Mouse (Mus musculus) mouse embryonic stem cell (cell line): ENCODE data around the gene Gabarap.
"Not testable (repeated sequence)": the region's sequence is repeated elsewhere in the genome, so short reads cannot be mapped to it uniquely, and the experiment has no call there.

Source experiments
- in situ Hi-C, 2 experiments: fragments of 300-500 bp; cut with MboI; formaldehyde crosslinking; loops; 1 replicate in 1 of 2; 3 replicates in 1 of 2; pipeline ENCODE4 v1.14.3; 2019 to 2020; ENCODE audit warnings: low sequenced_read_pairs in 2 of 2, low pct_unique_long_range_greater_than_20kb in 1 of 2, mixed read lengths in 1 of 2; ENCODE audit not compliant: unreplicated experiment in 1 of 2

Gene Gabarap

DNA sequence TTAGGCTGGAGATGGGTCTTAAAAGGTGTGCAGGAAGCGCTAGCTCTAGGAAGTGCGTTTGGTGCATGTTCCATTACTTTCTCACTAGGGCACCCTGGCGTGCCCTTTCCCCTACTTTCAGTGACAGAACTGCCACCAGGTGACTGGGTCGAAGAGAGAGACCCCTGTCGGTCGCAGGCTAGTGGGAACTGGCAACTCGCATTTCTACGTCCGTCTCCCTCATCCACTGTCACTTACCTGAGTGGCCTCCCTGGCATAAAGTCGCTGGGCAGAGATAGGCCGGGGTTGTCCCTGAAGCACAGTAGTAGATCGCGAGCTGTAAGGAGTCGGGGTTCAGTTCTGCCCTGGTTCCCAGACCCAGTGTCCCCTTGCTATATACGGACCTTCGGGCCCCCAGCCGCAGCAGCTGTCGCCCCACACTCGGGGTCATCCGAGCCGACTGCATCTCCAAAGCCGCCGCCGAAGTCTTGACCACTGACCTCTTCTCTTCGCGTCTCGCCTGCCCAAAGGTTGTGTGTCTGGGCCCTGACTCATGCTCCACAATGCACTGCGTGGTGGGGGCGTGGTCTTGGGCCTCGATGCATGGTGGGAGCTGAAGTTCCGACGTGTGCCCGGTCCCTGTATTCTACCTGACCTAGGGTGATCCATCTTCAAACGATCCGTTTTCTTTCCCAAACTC, 24.1 kb downstream of the Gabarap start, which contains the start of gene Acadvl:
Acadvl (minus strand) TSS at position 532 of the 679 bp plus-strand sequence.
- in situ Hi-C loops = no loop called here

DNA sequence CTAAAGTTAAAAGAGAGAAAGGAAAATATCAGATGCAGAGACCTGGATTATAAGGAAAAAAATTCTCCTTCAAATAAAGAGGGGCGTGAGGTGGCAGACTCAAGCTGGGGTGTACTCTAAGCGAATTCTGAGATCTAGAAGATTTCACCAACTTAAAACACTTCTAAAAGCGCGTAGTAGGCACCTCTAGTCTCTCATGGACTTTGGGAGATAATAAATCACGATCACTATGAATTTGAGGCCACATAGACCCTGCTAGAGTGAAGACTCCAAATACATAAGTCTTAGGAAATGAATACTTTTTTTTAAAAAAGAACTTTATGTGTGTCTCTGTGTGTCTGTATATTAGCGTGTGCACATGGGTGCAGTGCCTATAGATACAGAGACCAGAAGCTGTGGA, 24.7 kb downstream of the Gabarap start:
- in situ Hi-C loops = no loop called here

- in situ Hi-C loops = not testable (repeated sequence)
Observed at GRCm38 (mm10) chr11:70016177-70016576, 25.2 kb downstream of the Gabarap start.

DNA sequence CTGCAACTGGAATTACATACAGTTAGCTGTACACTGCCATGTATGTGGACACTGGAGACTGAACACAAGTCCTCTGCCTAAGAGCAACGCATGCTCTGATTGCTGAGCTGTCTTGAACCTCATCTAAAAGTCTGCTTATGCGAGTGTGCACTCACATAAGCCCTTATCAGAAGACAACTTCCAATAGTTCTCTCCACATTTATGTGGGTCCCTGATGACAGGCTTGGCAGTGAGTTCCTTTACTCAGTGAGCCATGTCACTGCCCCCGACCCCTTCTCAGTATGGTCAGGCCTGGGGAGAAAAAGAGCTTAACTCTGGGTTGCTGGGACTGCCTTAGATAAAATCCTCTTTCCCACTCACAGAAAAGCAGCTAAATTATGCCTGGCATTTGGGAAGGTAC, 25.7 kb downstream of the Gabarap start, which contains the start of gene Dlg4:
Dlg4 (plus strand) TSS at position 274 of the 400 bp plus-strand sequence.
- in situ Hi-C loops = no loop called here

DNA sequence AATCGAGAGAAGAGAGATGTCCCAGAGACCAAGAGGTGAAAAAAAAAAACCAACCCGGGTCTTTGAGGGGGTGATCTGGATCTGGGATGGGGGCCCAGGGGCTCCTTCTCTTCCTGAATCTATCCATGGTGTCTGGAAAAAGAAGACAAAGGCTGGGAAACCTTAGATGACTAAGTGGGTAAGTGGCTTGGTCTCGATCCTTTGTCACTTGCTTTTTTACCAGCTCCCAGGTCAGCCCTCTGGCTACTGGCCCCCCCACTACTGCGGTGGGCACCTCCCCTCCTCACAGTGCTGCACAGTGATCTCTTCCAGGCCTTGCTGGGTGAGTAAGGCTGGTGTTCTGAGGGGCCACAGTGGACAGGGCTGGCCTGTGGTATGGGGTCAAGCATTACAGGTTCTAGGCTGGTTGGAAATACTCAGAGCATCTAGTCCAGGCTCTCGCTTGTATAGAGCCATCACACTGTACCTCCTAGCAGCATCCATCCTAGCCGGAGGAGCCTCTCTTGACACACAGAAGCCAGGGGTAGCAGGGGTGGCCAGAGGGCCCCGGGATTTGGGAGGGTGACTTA, 26.3 kb downstream of the Gabarap start:
- in situ Hi-C loops = no loop called here

DNA sequence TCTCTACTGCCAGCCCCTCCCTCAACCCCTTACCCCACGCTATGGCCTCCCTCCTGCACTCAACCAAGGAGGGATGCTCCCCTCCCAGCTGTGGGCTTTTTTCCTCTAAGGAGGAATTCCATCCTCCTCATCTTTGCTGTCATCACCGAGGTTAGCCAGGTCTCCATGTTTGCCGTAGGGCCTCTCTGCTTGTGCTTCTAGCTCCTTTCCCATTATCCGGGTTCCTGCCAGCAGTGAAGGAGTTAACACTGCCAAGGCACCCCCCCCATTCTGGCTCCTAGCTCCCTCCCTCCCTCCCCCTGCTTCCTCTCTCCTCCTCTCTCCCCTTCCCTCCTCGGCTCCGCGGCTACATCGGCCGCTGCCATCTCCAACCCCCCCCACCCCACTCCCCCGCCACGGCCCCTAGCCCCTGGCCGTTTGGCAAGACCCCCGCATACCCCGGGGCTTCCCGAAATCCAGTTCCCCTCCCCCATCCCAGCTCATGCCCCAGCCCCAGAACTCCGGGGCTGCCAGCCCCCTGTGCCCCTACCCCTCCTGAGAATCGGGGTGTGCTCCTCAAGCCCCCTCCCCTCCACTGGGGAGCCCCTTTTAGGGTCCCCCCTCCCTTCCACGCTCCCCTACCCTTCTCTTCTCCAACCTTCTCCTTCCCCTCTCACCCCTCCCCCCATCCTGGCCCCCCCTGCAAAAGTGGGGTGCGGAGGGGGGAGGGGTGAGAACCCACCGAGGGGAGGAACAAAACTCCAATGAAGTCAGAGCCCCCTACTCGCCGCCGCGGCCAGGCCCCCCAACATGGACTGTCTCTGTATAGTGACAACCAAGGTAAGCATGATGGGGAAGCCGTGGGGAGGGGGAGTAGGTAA, 27.4 kb downstream of the Gabarap start:
- in situ Hi-C loops = no loop called here

GRCm38 (mm10) chr11:70019495-70020021, 28.6 kb downstream of the Gabarap start:
- in situ Hi-C loops = no loop called here

DNA sequence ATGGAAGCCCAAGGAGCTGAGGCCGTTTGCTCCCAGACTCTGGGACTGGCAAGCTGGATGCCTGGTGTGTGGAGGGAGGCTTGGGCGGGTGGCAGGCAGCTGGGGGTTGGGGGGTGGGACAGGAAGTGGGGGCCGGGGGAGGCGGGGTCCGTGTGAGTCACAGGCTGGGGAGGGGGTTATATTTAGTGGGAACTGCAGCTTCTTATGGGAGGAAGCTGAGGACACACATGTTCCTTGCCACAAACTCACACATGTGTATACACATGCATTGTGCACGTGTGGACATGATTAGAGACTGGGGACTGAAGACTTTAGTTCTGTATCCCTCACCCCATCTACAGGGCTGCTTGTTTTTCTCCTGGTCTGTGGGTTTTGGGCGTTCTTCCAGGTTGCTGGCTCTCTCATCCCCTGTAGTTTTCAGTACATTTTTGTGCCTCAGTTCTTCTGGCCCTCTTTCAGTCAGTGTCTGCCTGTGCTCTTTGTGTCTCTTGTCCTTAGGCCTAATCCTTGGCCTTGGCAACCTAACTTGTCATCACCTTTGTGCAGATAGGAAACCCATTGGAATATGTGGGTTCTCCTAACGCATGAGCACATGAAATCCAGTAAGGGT, 29.2 kb downstream of the Gabarap start:
- in situ Hi-C loops = no loop called here

DNA sequence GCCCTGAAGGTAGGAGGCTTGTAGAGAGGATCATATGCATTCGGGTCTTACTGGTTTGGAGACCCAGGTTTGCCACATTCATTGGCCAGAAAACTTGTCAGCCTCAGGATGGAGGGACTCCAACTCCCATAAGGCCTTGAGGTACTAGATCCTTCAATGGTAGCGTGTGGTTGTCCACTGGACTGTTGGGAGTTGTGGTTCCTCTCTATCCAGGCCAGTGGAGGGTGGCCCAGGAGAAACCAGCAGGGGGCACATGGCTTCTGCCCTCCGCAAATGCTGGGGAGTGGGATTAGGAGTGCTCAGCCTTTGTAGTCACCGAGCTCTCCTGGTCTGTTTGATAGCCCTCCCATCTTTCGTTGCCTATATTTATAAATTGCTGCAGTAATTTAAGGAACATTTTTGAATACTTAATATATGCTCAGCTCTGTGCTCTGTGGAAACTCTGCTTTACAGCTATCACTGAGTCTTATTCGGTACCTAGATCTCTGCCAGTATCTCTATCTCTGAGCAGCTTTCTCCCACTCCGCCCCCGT, 29.9 kb downstream of the Gabarap start:
- in situ Hi-C loops = no loop called here

DNA sequence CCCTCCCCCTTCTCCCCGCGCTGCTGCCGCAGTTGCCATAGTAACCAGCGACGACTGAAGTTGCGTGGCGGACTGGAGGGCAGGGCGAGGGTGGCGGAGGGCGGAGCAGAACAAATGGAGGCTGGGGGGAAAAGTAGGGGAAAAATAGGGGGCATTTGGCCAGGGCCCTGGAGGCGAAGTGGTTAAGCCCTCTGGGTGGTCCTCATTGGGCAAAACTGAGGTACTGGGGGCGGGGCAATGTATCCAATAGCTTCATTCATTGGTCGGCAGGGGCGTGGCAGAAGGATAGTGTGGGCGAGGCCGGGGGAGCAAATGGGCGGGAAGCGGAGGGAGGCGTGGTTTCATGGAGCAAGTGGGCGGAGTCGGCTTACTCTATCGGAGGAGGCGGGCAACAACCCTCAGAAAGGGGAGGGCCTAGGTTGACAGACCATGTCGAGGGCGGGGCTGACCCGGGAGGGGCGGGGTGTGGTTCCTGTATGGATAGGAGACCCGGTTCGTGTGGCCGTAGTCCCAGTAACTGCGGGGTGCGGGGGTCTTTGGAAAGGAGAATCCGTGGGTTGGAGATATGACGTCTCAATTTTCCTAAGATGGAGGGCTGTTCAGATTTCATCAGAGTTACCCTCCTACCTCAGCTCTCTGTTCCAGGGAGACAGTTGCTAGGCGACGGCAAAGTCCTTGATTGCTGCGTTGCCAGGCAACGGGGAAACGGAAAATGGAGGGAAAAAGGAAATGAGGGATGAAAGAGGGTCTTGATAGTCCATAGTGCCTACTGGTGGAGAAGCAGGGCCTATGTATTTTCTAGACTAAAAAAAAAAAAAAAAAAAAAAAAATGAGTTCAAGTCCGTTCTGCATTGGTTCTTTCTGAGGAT, 30.6 kb downstream of the Gabarap start:
- in situ Hi-C loops = no loop called here

GRCm38 (mm10) chr11:70023481-70024150, 32.7 kb downstream of the Gabarap start:
- in situ Hi-C loops = no loop called here

DNA sequence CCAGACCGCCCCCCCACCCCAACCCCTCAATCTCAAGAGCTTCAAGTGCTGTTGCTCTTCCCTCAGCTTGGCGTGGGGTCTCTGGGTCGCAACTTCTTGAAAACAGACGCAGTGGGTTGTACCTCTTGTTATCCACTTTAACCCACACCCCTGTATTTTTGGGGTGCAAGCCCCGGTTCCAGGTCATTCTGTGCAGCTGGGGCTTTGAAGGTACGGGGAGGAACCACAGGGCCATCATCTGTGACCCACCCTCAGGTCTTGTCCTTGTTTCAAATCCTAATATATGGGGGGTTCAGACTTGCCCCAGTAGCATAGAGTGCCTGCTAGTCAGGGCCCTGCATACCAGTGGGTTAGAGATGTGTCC, 33.2 kb downstream of the Gabarap start:
- in situ Hi-C loops = no loop called here

DNA sequence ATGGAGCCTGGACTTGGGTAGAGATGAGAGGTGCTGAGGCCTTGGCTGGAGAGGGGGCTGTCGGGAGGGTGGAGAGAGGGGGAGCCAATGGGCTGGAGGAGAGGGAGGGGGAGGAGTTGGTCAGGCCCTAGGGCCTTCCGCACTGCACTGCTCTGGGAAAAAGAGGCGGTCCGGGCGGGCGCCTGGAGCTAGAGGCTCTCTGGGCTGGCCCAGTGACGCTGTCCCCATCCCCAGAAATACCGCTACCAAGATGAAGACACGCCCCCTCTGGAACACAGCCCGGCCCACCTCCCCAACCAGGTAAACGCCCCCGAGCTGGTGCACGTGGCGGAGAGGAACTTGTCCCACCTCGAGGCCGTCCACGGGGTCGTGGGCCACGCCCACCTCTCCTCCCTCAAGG, 35.7 kb downstream of the Gabarap start:
- in situ Hi-C loops = no loop called here

- in situ Hi-C loops = no loop called here
Observed at GRCm38 (mm10) chr11:70027397-70027796, 36.5 kb downstream of the Gabarap start.

DNA sequence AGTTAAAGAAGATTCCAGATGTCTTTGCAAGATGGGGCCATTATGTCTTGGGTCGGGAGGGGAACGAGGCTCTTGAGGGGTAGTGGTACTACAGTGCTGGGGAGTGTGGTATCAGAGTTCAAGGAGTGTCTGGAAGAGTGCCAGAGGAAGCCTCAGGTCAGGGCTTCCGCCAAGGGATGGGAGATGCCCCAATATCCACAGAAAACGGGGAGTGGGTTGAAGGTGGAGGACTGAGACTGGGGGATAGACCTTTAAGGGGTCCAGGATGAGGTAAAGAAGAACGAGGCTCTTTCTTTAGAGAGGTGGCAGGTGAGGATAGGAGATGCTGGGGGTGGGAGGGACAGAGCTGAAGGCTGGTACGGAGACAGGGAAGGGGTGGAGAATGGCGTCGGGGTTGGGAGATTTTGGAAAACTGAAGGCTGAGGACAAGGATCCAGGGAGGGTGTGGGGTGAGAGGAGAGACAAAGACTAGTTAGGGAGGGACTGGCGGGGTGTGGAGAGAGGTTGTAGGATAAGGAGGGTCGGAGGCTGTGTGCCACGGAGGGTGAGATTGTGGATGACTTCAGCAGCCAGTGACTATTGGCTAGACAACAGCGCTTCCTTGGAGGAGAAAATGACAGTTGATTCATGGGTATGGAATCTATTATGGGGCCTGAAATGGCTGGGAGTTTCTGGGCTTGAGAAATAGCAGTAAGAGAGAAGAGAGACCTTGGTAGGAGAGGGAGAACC, 37.6 kb downstream of the Gabarap start:
- in situ Hi-C loops = no loop called here

DNA sequence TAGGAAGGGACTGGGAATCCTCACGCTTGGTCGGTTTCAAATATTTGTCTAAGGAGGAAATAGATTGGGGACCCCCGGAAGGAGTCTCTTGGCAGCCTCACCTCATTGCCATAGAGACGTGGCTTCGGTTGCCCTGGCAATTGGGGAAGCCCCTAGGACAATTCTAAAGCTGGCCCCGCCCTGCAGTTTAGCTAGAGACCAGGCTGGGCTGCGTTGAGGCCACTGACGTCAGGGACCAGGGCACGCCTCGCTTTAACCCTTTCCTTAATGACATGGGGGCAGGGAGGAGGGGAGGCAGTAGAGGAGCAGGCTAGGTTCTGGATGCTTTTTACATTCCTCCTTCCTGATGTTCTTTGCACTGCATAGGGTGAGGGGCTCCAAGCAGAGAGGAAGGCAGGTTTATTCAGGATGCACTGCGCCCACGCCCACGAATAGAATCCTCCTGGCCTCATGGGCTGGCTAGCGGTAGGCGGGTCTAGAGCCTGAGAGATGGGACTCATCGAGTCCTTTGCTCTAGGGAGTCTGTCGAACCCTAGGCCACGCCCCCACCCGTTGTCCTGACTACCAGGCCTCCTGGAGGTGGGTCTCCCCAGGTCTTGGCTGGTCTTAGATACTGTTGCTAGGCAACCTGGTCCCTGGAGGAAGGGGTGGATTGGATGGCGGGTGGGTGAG, 38.3 kb downstream of the Gabarap start:
- in situ Hi-C loops = no loop called here
